Mouse (Mus musculus) liver, postnatal 0 days (tissue): ENCODE measurements at regions not wholly inside any gene's neighbourhood (a gene's known extent, or its start where the extent isn't known, plus 50 kb on each side); places are given as distances from the start of the nearest gene placed in this dataset.

Experiments used
- ATAC-seq: fragments of 200-750 bp; cut with Nextera tagmentation; 2 replicates; pipeline ENCODE4 v1.8.0; 2017; ENCODE audit warnings: mild to moderate bottlenecking, moderate library complexity
- DNase-seq: peaks from one replicate; pipeline ENCODE4 v3.0.0-alpha.2; 2016
- H3K27ac ChIP-seq: fragments of 300-500 bp; sonication (generic); 2 replicates; pipeline ENCODE4 v1.5.1; 2014; ENCODE audit warnings: antibody characterized with exemption, moderate library complexity, mild to moderate bottlenecking, low read depth
- H3K27me3 ChIP-seq: fragments of 300-500 bp; sonication (generic); 2 replicates; pipeline ENCODE4 v1.6.1; 2014; ENCODE audit warnings: low read length, control low read depth, mixed read lengths; ENCODE audit not compliant: insufficient read depth
- H3K36me3 ChIP-seq: fragments of 300-500 bp; sonication (generic); replicated peaks from 2 replicates; pipeline ENCODE4 v1.6.1; 2014; ENCODE audit warnings: mild to moderate bottlenecking, control low read depth, low read length, moderate library complexity, mixed read lengths; ENCODE audit not compliant: insufficient read depth
- H3K4me1 ChIP-seq: fragments of 300-500 bp; sonication (generic); 2 replicates; pipeline ENCODE4 v1.6.1; 2014; ENCODE audit warnings: antibody characterized with exemption, mild to moderate bottlenecking, control low read depth; ENCODE audit not compliant: insufficient read depth
- H3K4me2 ChIP-seq: fragments of 300-500 bp; sonication (generic); 2 replicates; pipeline ENCODE4 v1.6.1; 2014; ENCODE audit warnings: low read depth, mild to moderate bottlenecking, low read length, moderate library complexity, mixed read lengths
- H3K4me3 ChIP-seq: fragments of 300-500 bp; sonication (generic); 2 replicates; pipeline ENCODE4 v1.5.1; 2014; ENCODE audit warnings: low read depth, low read length
- H3K9ac ChIP-seq: fragments of 300-500 bp; sonication (generic); replicated peaks from 2 replicates; pipeline ENCODE4 v1.6.1; 2014; ENCODE audit warnings: mild to moderate bottlenecking, moderate library complexity
- H3K9me3 ChIP-seq: fragments of 300-500 bp; sonication (generic); 2 replicates; pipeline ENCODE4 v1.6.1; 2016; ENCODE audit warnings: mild to moderate bottlenecking, control low read depth, low read length, mixed read lengths
- CTCF ChIP-seq: sonication (generic); IDR thresholded peaks from 2 replicates; pipeline ENCODE4 v1.5.1; 2016; ENCODE audit warnings: antibody characterized with exemption, low read depth
- EP300 ChIP-seq: IDR thresholded peaks from 2 replicates; pipeline ENCODE4 v1.6.1; 2016; ENCODE audit warnings: antibody characterized with exemption, low read depth, mild to moderate bottlenecking
- WGBS: fragments of 180-500 bp; shearing (Covaris S2); extraction: QIAGEN DNeasy Blood & Tissue Kit; methylation state at CpG from one replicate; pipeline ENCODE4 v1.1.7; 2014; ENCODE audit not compliant: insufficient replicate concordance; 5-methylcytosine and 5-hydroxymethylcytosine counted together

DNA sequence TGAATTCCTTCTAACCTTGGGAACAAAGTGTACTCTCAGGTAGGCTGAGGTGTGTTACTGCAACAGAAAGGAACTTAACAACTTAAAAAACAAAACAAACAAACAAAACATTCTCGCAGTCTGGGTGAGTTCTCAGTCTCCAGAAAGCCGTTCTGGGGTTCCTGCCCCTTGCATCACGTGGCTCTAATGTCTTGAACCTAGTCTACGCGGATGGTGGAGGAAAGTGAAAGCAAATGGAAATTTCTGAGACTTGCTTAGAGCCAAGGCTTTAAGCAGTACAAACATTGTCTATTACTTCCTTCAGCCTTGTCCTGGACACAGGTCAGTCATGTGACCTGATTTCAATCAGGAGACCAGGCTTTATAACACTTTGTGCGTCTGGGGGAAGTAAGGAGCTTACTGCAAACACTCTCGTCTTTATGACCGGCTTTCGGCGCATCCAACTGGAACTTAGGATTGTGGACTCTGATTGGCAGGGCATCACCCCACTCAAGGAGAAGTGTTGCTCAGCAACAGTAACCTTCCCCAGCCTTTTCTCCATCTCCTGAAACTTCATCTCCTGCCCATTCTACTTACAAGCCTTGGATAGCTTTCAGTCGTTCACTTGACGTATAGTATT lies 125.9 kb upstream of the Gnao1 start:
- no peak overlapping the region for H3K4me3 ChIP-seq
- ATAC-seq, result no peak
- H3K9me3 ChIP-seq, result peaks cover 3% of the 10 kb centered on the region; the same call in 1 of the 2 replicates
- no peak overlapping the region for H3K4me2 ChIP-seq
- DNase-seq, result no peak
- no peak overlapping the region for H3K9ac ChIP-seq
- H3K4me1 ChIP-seq, result no peaks in the 10 kb centered on the region
- no peak for TF ChIP-seq CTCF
- TF ChIP-seq EP300, result no peak
- no peaks in the 10 kb centered on the region for H3K36me3 ChIP-seq
- no peak overlapping the region for H3K27ac ChIP-seq
- H3K27me3 ChIP-seq, result no peaks in the 10 kb centered on the region
- 80% methylated on average over 12 of the region's 12 CpGs for WGBS

DNA sequence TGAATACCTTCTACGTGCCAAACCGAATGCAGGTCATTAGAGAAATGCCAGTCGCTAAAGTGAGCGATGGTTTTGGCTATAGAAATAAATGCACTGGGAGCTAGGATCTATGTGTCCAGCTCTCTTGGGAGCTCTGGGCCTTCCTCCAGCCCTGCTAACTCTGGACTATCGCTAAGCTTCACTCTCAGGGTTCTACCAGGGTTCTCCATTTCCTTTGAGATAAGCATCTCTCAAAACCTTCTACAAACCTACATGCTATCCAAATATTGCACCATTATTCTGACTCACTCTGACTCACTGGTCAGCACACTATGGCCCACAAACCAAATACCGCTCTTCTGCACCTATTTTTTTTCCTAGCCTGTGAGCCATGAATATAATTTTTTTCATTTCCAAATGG lies 125.4 kb upstream of the Gnao1 start:
- ATAC-seq (no peak), DNase-seq (no peak)
- Histone ChIP-seq H3K9ac (no peak overlapping the region), H3K4me2 (no peak overlapping the region), H3K4me1 (no peaks in the 10 kb centered on the region), H3K9me3 (peaks cover 3% of the 10 kb centered on the region; the same call in 1 of the 2 replicates), H3K36me3 (no peaks in the 10 kb centered on the region), H3K4me3 (no peak overlapping the region), H3K27me3 (no peaks in the 10 kb centered on the region), H3K27ac (no peak overlapping the region)
- TF ChIP-seq EP300 (no peak), CTCF (no peak)
- WGBS, result 83% methylated on average over 6 of the region's 6 CpGs

DNA sequence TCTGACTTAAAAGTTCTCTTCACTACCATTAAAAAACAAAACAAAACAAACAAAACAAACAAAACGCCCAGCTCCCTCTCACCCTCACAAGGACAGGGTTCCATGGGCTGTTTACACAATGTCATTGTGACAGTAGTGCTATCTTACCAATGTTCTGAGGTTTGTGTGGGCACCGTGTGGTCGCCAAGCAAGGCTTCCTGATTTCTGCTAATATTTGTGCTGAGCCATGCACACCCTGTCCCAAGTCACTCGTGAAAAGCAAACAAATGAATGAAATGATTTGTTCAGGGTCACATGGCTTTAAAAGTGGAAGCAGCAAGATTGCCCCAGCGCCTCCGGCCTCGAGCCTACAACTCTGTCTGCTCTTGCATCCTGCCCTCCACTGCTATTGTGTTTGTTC lies 120.9 kb upstream of the Gnao1 start:
- Histone ChIP-seq H3K4me1 (no peaks in the 10 kb centered on the region), H3K27me3 (no peaks in the 10 kb centered on the region), H3K36me3 (no peaks in the 10 kb centered on the region), H3K9me3 (no peaks in the 10 kb centered on the region), H3K9ac (no peak overlapping the region), H3K4me3 (no peak overlapping the region), H3K4me2 (no peak overlapping the region), H3K27ac (no peak overlapping the region)
- DNase-seq (no peak), ATAC-seq (no peak)
- TF ChIP-seq EP300 (no peak), CTCF (no peak)
- WGBS, result 32% methylated on average over 7 of the region's 7 CpGs

DNA sequence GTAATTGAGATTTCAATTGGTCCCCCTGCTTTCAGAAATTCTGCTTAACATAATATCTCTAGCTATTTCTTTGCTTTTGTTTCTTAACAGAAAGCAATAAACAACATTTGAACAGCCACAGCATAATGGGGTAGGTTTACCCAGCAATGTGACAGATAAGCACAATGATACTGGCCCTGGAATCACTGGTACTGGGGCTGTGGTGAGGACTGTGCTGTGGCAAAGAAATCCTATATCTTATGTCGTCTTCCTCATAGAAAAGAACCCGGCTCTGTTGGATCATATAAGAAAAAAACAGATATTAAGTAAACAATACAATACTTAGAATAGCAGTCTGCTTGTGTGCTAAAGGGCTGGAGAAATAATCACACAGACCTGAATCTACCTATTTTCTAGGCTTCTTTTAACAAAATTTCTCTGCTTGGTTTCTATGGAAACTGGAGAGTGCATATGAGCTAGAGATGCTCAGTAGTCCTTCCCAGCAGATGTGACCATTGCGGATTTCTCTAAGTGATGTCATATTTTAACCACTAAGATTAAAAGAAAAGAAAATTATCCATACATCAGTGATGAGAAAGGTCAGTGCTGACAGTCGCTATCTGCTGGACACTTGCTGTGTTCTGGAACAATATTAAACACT lies 119.8 kb upstream of the Gnao1 start:
- 78% methylated on average over 4 of the region's 4 CpGs for WGBS
- H3K4me1 ChIP-seq, result no peaks in the 10 kb centered on the region
- H3K9ac ChIP-seq, result no peak overlapping the region
- TF ChIP-seq CTCF, result no peak
- TF ChIP-seq EP300, result no peak
- no peak for DNase-seq
- H3K4me2 ChIP-seq, result no peak overlapping the region
- H3K27me3 ChIP-seq, result no peaks in the 10 kb centered on the region
- H3K9me3 ChIP-seq, result no peaks in the 10 kb centered on the region
- ATAC-seq, result no peak
- no peak overlapping the region for H3K27ac ChIP-seq
- no peaks in the 10 kb centered on the region for H3K36me3 ChIP-seq
- no peak overlapping the region for H3K4me3 ChIP-seq

DNA sequence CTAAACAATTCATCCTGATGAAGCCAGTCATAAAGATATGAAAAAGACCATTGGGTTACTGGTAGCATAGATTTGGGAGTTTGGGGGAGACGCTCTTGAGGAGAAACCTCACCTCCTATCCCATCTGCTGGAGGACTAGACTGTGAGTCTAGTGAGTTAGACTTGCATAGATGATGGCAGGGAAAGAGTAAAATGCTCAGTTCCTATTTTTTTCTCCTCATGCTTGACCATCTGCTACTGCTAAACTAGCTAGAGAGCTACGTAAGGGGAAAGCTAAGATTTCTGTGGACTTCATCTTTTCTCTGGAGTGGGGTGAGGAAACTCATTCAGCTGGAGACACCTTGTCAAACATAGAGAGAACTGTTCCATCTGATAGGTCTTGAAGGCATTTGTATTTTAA lies 118.4 kb upstream of the Gnao1 start:
- Histone ChIP-seq H3K9me3 (no peaks in the 10 kb centered on the region), H3K4me2 (no peak overlapping the region), H3K27ac (no peak overlapping the region), H3K4me1 (no peaks in the 10 kb centered on the region), H3K9ac (no peak overlapping the region), H3K4me3 (no peak overlapping the region), H3K27me3 (no peaks in the 10 kb centered on the region), H3K36me3 (no peaks in the 10 kb centered on the region)
- 77% methylated on average over 2 of the region's 2 CpGs for WGBS
- TF ChIP-seq EP300 (no peak), CTCF (no peak)
- DNase-seq (no peak), ATAC-seq (no peak)

DNA sequence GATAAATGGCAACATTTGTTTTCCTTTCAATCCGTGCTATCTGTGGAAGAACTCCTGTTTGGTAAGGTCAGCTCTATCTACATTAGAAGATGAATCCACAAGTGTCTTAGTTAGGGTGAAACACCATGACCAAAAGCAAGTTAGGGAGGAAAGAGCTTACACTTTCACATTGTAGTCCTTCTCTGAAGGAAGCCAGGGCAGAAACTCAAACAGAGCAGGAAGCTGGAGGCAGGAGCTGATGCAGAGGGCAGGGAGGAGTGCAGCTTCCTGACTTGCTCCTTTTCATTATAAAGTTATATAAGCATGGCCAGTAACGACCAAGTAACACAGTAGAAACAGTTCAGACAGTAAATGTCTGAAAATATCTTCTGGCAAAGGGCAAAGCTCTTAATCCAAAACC lies 117.9 kb upstream of the Gnao1 start:
- 42% methylated on average over 2 of the region's 2 CpGs for WGBS
- H3K27ac ChIP-seq, result no peak overlapping the region

More for the DNA sequence above, 117.9 kb upstream of the Gnao1 start:
- ATAC-seq (no peak), DNase-seq (no peak)
- no peak for TF ChIP-seq CTCF
- TF ChIP-seq EP300, result no peak
- Histone ChIP-seq H3K4me3 (no peak overlapping the region), H3K9ac (no peak overlapping the region), H3K4me2 (no peak overlapping the region), H3K9me3 (no peaks in the 10 kb centered on the region), H3K27me3 (no peaks in the 10 kb centered on the region), H3K4me1 (no peaks in the 10 kb centered on the region), H3K36me3 (no peaks in the 10 kb centered on the region)
